Mouse (Mus musculus) CH12.LX (cell line): Measurements from ENCODE around the gene Jhy.

Source experiments
- CTCF ChIP-seq, 2 experiments: IDR thresholded peaks in 1 of 2; conservative IDR thresholded peaks in 1 of 2; 2 replicates each; pipeline ENCODE4 v1.5.1; 2011 to 2012; ENCODE audit warnings: low read depth in 2 of 2, low read length in 2 of 2, improper control_type of control experiment in 1 of 2, inconsistent platforms in 1 of 2, mild to moderate bottlenecking in 1 of 2, moderate library complexity in 1 of 2
- POLR2A ChIP-seq: IDR thresholded peaks from 2 replicates; pipeline ENCODE4 v1.6.1; 2011; ENCODE audit warnings: low read depth, mild to moderate bottlenecking, improper control_type of control experiment, low read length
- TCF12 ChIP-seq: IDR thresholded peaks from 2 replicates; pipeline ENCODE4 v1.6.1; 2014; ENCODE audit warnings: low read depth, mild to moderate bottlenecking, inconsistent platforms, low read length, improper control_type of control experiment
- ZC3H11A ChIP-seq: IDR thresholded peaks from 2 replicates; pipeline ENCODE4 v1.6.1; 2012; ENCODE audit warnings: low read depth, mild to moderate bottlenecking, inconsistent platforms, low read length, improper control_type of control experiment

GRCm38 (mm10) chr9:40873556-40874470, 90.1 kb downstream of the Jhy start, which contains the start of gene Bsx:
- TF ChIP-seq TCF12 (no peak), ZC3H11A (no peak), POLR2A (no peak), CTCF (conservative IDR thresholded peaks at IDR 0.05 in 1 of 2, IDR thresholded peaks at IDR 0.05 in 1 of 2; ENCODE audit: low read depth in 2 of 2, low read length in 2 of 2) (no peak)
